Mouse (Mus musculus) right cerebral cortex, postnatal 14 days (tissue): ENCODE results near the gene Polg2.
"Not testable (repeated sequence)": the region's sequence is repeated elsewhere in the genome, so short reads cannot be mapped to it uniquely, and the experiment has no call there.

Experiments
- DNase-seq: peaks from one replicate; pipeline ENCODE4 v3.0.0; 2022

Polg2 gene

GRCm38 (mm10) chr11:106788775-106789459 lies 9.6 kb upstream of the Polg2 start, which contains the start of the genes Ddx5 and Cep95:
Gene Ddx5 (minus strand): TSS chr11:106789185.
Gene Cep95 (plus strand): TSS chr11:106789252.
- peak; percentile 93 for DNase-seq

GRCm38 (mm10) chr11:106788026-106788774 lies 8.9 kb upstream of the Polg2 start:
- peak; percentile 100 for DNase-seq

DNA sequence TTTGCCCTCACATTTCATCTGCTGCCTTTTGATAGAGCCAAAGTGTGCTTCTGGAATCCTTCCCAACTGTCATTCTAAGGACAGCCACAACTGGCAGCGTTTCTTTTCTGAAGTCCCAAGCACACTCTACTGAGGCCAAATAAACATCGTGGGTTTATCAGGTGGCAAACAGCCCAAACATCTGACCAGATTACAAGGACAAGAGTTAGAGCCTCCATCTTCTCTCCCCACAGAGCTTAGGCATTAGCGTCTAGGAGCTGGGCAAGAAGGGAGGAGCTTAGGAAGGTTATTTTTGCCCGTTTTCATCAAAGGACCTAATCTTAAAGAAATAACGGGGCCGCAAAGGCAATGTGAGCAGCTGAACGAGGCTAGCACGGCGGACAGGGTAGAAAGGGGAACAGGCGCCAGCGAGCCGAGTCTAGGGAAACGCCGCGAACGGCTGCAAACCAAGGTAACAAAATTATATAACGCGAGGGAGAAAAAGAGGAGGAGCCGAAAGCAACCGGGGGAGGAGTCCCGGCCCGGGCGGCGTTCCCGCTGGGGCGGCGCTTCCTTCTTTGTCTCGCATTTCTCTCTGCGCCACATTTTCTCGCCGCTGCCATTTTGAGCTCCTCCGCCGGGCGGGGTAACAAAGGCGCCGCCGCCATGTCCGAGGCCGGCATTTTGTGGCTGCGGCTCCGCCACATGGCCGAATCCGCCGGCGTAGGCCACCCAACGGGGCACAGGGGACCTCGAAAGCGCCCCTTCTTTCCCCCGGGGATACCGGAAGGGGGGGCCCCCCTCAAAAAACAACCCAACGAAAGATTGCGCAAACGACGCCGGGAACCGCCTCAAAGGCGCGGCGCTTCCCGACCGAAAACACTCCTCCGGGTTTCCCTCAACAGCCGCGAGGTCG lies 8.0 kb upstream of the Polg2 start:
- DNase-seq, result peak; percentile 92

GRCm38 (mm10) chr11:106785043-106785442 lies 5.7 kb upstream of the Polg2 start:
- no peak for DNase-seq

- no peak for DNase-seq
These were observed 5.1 kb upstream of the Polg2 start for GRCm38 (mm10) chr11:106784476-106784875.

- no peak for DNase-seq
These were observed 3.8 kb upstream of the Polg2 start for GRCm38 (mm10) chr11:106782841-106783764.

GRCm38 (mm10) chr11:106782271-106782670 lies 2.9 kb upstream of the Polg2 start:
- not testable (repeated sequence) for DNase-seq

- no peak for DNase-seq
These were observed 1.4 kb upstream of the Polg2 start for GRCm38 (mm10) chr11:106780590-106781220.

DNA sequence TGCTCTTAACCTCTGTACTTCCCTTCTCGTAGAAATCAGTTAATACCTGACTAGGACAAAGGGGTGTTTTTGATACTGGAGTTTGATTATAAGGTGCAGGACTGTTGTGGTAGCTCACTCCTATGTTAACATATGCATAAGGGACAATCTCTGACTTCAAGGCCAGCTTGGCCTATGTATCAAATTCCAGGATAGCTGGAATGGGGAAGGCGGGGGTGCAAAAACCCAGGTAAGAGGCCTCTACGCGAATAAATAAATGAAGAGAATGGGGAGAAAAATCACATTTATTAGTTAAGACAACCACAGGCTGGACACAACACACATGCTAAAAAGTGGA lies 720 bp upstream of the Polg2 start:
- no peak for DNase-seq

DNA sequence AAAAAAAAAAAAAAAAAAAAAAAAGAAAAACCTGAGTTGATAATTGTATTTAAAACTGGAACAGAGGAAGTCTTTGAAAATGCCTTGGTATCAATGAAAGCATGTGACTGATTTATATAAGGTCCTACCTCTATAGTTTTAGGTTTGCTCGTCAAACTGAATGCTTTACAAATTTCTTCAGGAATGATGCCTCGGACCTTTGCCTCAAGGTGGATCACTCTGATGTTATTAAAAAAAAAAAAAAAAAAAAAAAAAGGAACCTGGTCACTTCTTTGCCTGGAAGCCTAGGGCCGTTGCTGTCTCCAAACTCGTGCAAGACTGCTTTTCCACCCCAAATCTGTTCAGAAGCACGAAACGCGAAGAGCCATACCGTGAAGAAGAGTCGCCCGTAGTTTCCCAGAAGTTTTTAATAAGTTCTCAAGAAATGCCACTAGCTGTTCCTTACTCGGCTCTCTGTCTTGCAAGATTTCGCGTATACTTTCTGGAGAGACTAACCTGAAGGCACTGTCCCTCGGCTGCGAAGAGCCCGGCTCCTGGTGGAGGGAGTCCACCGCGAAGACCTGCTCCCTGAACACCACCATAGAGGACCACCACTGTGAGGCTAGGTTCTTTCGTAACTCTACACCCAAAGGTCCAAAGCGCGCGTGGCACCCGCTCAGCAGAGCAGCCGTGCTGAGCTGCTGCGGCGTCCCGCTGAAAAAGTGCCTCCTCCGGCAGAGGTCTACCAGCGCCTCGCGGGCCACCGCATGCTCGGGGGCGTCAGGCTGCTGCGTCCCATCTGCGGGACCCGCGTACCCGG lies 549 bp downstream of the Polg2 start:
- no peak for DNase-seq

- no peak for DNase-seq
These were observed 1.2 kb downstream of the Polg2 start for GRCm38 (mm10) chr11:106778132-106778531.

- no peak for DNase-seq
These were observed 1.9 kb downstream of the Polg2 start for GRCm38 (mm10) chr11:106777395-106777794.

GRCm38 (mm10) chr11:106776960-106777359 lies 2.4 kb downstream of the Polg2 start:
- DNase-seq, result no peak

DNA sequence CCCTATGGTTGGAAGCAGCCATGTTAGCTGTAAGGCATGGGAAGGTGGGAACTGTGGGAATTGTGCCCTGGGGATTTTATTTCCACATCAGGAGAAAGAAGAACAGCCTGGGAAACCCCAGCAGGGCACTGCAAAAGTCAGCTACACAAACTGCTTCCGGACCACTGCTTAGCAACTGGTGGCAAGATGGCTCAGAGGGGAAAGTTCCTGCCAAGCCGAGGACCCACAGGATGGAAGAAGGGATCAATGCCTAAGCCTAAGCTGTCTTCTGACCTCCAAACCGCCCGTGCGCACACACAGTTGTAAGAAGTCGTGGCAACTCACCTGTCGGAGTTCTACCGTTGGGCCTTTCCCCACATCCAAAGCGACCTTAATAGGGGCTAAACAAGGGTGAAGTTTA lies 6.3 kb downstream of the Polg2 start:
- DNase-seq, result no peak

GRCm38 (mm10) chr11:106770195-106770974 lies 9.0 kb downstream of the Polg2 start:
- DNase-seq, result peak; percentile 30

DNA sequence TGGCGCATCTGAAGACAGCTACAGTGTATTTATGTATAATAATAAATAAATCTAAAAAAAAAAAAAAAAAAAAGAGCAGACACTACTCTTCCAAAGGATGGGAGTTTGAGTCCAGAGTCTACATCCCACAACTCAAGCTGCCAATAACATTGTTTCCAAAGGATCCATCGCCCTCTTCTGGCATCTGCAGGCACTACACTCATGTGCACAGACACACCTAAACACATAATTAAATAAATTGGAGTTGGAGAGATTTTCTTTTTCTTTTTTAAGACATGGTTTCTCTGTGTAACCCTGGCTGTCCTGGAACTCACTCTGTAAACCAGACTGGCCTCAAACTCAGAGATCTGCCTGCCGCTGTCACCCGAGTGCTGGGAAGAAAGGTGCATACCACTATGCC lies 11.8 kb downstream of the Polg2 start:
- DNase-seq, result no peak

DNA sequence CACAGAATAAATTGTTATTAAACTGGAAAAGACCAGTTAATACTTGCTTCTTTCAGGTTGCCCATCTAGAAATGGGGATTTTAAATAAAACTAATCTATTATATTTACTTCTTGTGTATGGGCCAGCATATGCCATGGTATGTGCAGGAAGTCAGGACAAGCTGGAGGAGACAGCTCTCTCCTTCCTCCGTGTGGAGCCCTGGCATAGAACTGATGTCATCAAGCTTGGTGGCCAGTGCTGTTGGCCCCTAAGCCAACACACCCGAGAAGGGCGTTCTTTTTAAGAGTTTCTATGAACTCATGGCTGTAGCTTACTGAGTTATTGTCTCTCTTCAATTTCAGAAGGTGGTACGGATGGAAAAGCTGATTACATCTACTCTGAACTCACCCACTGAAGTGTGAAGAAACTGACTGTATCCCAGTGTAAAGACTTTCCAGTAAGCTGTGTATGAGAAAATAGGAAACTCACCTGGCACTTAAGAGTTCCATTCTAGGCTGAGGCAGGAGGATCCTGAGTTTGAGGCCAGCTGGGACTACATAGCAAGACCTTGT lies 12.7 kb downstream of the Polg2 start:
- DNase-seq, result no peak

GRCm38 (mm10) chr11:106762800-106763185 lies 16.5 kb downstream of the Polg2 start:
- no peak for DNase-seq

DNA sequence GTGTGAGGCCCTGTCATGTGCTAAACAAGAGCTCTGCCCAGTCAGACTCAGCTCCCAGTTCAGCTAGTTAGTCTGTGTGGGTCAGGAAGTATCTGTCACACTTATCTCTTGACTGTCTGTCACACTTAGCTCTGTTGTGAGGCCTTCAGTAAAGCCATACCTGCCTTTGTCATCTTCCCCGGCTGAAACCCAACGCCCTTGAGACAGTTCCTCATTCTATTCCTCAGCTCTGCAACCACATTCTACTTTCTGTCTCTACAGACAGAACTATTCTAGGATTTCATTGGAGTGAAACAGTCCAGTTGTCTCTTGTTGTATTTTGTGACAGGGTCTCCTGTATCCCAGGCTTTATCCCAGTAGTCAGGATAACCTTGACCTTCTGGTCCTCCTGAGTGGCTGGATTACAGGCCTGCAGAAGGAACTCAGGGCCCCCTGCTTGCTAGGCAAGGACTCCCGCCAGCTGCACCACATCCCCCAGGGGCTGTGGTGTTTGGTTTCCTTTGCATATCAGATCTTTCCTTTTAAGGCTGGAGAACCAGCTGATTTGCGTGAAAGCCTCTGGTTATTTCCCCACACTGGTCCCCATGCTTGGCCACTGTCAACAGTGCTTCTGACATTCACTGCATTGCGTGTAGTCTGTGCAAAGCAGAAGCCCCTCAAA lies 17.1 kb downstream of the Polg2 start:
- no peak for DNase-seq
